Mouse (Mus musculus) cerebellum, adult 9-10 months (tissue): ENCODE measurements at regions not wholly inside any gene's neighbourhood (a gene's known extent, or its start where the extent isn't known, plus 50 kb on each side); places are given as distances from the start of the nearest gene placed in this dataset.
A peak's percentile ranks its signal among the peaks of the same experiment; 100 is the strongest.

Source experiments
- DNase-seq: peaks from one replicate; pipeline ENCODE4 v3.0.0; 2022

DNA sequence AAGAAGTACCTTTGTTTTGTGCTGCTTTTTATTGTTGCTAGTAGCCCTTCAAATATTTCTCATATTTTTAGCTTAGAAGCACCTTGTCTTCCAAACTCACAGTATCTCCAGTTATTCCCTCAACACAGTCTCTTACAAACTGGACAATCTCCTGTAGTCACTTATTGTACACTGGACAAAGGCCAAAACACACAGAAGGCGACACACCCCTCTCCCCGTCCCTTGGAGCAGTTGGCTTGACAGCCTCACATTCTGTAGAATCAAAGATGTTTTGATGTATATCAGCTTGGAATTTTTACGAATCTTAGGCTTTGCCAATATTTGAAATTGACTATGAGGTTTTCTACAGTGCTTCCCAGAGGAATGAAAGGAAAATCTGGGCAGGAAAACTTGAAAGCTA is 309.8 kb upstream of the Gm5148 start:
- DNase-seq: no peak

DNA sequence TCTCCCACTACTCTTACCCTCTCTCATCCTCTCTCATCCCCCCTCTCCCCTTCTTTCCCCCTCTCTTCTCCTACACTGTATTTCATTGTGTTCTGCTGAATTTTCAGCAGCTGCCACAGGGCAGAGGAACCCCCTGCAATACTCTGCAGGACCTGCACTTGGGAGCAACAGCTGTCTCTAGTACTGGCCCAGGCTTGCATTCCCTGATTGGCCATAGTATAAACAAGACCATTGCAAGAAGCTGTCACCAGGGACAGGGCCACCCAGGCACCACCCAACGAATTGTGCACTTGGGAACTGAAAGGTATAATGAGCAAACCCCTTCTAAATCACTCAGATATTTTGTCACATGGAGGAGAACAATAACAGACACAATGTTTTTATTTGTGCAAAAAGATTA is 290.5 kb upstream of the Gm5148 start:
- no peak for DNase-seq

- DNase-seq: no peak
Observed at GRCm38 (mm10) chr3:38009168-38009567, 284.9 kb upstream of the Gm5148 start.

GRCm38 (mm10) chr3:38008321-38008720 is 284.0 kb upstream of the Gm5148 start:
- DNase-seq: no peak

- DNase-seq: no peak
Observed at GRCm38 (mm10) chr3:38007626-38008025, 283.3 kb upstream of the Gm5148 start.

- no peak for DNase-seq
Observed at GRCm38 (mm10) chr3:38002275-38002674, 278.0 kb upstream of the Gm5148 start.

- no peak for DNase-seq
Observed at GRCm38 (mm10) chr3:37999779-38000178, 275.5 kb upstream of the Gm5148 start.

DNA sequence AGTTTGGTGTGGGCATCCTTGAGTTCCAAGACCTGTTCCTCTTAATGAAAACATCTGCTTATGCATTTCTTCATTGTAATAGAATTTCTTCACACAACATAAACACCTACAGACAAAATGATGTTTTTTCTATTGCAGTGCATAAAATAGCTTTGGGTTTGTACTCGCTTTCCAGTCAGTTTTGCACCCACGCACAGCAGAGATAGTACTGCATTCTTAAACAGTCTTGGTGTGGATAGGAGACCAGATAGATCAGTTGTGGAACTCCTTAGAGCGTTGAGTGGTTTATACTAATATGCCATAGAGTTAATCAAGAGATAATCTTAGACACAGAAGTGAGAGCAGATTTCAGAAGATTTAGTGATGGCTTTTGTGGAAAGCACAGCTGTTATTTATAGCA is 273.7 kb upstream of the Gm5148 start:
- DNase-seq: no peak

- DNase-seq: no peak
Observed at GRCm38 (mm10) chr3:37989992-37990391, 265.7 kb upstream of the Gm5148 start.

- DNase-seq: no peak
Observed at GRCm38 (mm10) chr3:37987775-37988505, 263.6 kb upstream of the Gm5148 start.

DNA sequence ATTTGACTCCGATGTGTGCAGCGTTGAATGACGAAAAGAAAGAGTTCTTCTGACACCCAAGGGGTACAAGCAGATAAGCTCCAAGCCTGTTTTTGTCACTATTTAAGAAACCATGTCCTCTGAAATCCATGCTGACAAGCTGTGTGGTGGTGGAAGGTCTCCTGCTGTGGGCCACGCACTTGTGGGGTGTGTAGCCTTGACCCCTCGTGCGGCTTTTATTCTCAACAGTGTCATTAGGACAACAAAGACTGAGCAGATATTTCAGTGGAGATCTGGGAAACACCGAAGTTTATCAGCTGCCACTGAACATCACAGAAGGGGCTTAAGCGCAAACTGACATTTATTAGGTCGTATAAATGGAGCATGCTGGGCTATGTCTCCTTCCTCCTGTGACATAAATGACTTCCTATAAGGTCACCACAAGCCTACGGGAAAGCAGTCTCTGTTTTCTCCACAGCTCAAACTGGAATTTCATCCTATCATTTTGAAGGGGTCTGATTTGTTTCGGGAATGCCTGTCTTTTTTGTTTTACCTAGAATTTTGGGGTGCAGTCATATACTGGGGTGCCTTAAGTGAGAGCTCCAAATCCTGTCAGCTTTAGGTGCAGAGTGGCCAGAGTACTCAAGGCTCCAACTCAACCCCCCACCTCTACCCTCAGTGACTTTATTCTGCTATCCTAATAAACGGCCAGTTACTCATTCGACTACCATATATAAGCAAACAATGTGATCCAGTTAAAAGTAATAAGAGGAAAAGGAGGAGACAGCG is 262.9 kb upstream of the Gm5148 start:
- DNase-seq: no peak

DNA sequence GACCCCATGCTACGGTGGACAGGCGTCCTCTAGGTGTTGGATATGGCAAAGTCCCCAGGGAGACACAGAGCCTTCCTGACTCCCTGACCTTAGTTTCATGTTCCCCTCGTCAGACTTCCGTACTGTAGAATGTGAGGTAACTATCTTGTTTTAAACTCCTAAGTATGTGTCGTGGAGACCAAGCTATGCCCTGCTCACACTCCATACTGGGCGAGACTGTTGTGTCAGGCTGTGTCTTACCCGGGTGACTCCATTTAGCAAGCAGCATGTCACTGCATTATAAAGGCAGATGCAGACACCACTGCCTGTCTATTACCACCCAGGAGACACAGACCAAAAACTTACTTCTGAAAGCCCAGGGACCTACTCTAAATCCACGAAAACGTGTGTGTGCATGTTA is 260.4 kb upstream of the Gm5148 start:
- no peak for DNase-seq

DNA sequence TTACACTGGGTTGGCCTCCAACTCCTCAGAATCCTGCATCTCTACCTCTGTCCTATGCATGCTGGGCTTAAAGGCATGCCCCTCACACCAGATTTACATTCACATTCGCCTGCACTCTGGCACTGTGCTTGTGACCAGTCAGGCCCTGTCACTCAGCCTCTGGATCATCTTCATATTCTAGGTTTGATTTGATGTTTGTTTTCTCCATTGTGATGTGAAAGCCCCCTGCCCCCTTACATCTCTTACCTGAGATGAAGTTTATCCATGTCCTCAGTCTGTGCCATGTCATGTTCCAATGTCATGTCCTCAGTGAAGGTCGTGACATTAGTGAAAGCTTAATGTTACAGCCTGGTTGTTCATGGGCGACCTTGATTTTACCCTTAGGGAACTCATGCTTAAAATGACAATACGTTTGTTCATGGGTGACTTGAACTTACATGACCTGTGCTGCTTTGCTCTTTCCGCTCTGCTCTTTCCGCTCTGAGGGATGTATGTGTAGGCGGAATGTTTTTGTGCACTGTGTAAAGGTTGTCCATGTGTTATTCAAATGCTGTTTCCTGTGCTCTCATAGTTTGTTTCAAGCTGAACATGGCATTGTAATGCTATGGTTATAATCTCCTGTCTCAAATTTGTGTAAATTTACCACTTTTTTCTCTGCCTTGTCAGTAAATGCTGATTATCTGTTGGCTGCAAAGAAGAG is 257.3 kb upstream of the Gm5148 start:
- DNase-seq: no peak

- DNase-seq: no peak
Observed at GRCm38 (mm10) chr3:37979871-37980270, 255.6 kb upstream of the Gm5148 start.

GRCm38 (mm10) chr3:37978481-37978880 is 254.2 kb upstream of the Gm5148 start:
- peak; percentile 23 for DNase-seq

- DNase-seq: no peak
Observed at GRCm38 (mm10) chr3:37977453-37977852, 253.2 kb upstream of the Gm5148 start.

DNA sequence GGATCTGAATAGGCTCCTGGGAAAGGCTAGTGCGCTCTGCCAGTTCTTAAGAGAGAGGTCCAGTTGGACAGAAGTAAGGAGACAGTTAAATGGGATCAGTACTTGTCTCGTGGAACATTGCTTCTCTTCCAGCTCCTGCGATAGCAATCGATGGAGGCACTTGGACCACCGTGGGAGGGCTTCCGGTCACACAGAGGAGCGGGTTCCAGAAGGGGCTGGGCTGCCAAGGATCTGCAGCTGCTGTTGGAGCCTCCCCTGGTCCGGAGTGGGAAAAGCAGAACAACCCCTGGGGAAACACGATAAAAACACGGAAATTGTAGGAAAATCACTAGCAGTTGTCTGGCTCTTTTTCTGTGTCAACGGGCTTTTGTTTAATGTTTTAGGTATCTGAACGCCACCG is 252.3 kb upstream of the Gm5148 start:
- DNase-seq: no peak

GRCm38 (mm10) chr3:37975194-37975756 is 251.0 kb upstream of the Gm5148 start:
- DNase-seq: no peak

GRCm38 (mm10) chr3:37972931-37973330 is 248.6 kb upstream of the Gm5148 start:
- DNase-seq: no peak

GRCm38 (mm10) chr3:37971240-37971639 is 246.9 kb upstream of the Gm5148 start:
- DNase-seq: no peak

- no peak for DNase-seq
Observed at GRCm38 (mm10) chr3:37968654-37969053, 244.4 kb upstream of the Gm5148 start.

DNA sequence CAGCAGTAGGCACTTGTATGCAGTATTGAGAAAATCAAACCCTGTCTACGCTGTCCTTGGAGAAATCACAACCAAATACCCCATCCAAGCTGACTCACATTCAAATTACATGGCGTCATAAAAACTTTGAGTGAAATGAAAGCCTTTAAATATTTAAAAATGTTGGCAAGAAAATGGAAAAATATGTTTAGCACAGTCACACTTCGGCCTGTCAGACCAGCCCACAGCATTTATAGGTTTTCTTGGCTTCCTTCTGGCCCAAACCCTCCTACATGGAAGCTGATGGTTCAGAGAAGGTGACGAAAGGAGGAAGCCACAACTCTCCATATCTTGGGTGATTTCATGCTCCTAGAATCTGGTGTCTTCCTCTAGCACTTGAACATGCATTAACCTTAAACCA is 240.9 kb upstream of the Gm5148 start:
- no peak for DNase-seq

DNA sequence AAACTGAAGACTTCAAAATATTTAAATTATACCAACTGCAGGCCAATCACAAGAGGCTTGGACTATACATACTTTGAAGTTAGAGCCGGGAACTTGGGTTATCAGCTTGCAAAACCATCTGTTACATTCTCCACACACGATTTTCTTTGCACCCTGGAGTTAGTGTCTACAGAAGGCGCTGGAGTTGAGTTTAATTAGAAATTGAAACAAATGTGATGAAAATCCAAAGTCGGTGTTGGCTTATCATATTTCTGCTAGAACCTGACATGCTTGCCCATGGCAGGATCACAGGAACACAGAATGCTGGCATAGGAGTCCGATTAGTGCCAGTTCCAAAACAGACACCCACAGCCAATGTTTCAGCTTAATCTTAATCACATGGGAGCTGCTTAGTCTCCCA is 239.8 kb upstream of the Gm5148 start:
- no peak for DNase-seq

DNA sequence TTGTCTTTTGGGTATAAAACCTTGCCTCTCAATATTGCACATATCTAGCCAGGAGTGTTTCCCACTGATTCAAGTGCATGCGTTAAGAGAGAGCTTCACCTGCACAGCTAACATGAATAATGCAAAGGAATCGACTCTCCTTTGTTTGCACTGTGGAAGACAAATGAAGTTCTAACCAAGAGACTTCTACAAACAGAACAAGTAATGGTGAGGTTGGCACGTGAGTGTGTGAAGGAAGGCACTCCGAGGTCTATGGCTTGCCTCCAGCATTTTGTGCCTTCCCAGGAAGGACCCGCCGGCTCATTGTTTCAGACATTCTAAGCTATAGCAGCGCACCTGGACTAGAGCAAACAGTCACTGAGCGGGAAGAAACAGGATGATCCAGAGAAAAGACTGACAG is 238.5 kb upstream of the Gm5148 start:
- DNase-seq: no peak
